Mouse (Mus musculus): ENCODE results near the gene Matk. TPM values are rescaled to one million over a fixed set of nuclear protein-coding genes. Genes with fewer than 3 reads are reported as not detected.
A peak's percentile ranks its signal among the peaks of the same experiment; 100 is the strongest.
"Not testable (repeated sequence)": the region's sequence is repeated elsewhere in the genome, so short reads cannot be mapped to it uniquely, and the experiment has no call there.

Matk gene
- polyA plus RNA-seq, 1 experiment = not detected

DNA sequence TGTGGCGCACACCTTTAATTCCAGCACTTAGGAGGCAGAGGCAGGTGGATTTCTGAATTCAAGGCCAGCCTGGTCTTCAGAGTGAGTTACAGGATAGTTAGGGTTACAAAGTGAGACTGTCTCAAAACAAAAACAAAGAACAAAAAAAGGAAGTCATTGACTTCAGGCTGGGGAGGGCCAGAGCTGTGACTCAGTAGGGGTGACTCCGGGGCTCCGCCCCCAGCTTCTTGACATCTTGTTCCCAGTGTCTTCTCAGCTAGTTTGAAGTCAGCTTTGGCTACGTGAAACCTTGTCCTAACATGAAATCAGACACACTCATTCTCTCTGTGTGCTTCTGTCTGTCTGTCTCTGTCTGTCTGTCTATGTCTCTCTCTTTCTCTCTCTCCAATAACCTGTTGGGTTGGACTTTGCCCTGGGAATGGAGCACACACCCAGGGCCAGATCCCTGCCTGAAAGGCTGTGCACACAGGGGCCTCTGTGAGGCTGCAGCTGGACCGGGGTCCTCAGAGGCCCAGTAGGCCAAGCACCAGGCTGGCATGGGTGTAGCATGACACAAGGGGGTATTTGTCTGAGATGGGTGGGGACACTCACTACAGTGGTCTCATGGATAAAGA lies 31.2 kb upstream of the Matk start:
- H3K4me1 ChIP-seq (ENCODE audit: control insufficient read depth, insufficient read depth, low read length) = peaks cover 17% of the 10 kb centered on the region
- H3K4me3 ChIP-seq (ENCODE audit: insufficient read depth, low read depth, low read length) = no peak overlapping the region
- no peak overlapping the region for H3K27ac ChIP-seq (ENCODE audit: insufficient read depth, low read depth, low read length)
- WGBS = 59% methylated on average over 5 of the region's 5 CpGs
- no peak for TF ChIP-seq CTCF (IDR thresholded peaks at IDR 0.05; ENCODE audit: insufficient read depth, low read depth, low read length)
- TF ChIP-seq POLR2A (IDR thresholded peaks at IDR 0.05; ENCODE audit: insufficient read depth, low read depth, low read length) = no peak

DNA sequence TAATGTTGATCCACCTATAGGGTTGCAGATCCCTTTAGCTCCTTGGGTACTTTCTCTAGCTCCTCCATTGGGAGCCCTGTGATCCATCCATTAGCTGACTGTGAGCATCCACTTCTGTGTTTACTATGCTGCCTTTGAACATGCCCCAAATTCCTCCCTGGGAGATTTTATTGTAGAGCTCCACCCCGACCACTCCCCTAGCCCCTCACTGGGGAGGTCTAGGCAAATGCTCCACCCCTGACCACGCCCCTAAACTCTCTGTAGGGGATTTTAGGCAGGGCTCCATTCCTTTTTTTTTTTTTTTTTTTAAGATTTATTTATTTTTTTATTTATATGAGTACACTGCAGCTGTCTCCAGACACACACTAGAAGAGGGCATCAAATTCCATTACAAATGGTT lies 29.0 kb upstream of the Matk start:
- peaks cover 20% of the 10 kb centered on the region for H3K4me1 ChIP-seq (ENCODE audit: control insufficient read depth, insufficient read depth, low read length)
- WGBS = 61% methylated on average over 2 of the region's 2 CpGs
- H3K27ac ChIP-seq (ENCODE audit: insufficient read depth, low read depth, low read length); H3K4me3 ChIP-seq (ENCODE audit: insufficient read depth, low read depth, low read length): not testable (repeated sequence)

DNA sequence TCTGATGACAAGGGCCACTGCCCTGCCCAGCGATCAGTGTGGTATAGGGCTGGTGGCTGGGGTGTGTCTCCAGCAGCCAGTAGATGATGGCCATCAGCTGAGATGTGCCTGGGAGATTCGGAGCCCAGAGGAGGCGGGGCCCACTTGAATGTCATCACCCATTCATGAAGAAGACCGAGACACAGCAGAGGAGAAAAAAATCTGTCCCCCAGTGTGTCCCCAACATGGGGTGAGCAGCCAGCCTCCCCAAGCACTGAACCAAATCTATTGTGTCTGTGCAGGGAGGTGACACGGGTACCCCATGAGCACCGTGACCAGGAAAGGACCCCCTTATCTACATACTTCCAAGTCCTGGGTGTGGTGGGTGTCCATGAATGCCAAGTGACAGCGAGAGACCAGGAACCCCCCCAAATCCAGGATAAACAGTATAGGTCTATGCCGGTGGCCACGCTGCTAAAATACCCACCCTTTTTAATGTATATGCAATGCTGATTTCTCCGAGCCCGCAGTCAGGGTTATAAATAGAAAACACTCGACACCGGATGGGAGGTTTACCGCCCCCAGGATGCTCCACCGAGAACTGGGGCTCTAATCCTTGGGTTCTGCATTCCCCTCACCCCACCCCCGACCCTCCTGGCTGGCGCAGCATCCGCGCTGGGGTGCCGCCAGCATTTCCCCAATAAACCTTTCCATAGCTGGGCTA lies 22.8 kb upstream of the Matk start:
- H3K4me3 ChIP-seq (ENCODE audit: insufficient read depth, low read depth, low read length) = peak overlapping the region; percentile 59
- TF ChIP-seq POLR2A (IDR thresholded peaks at IDR 0.05; ENCODE audit: insufficient read depth, low read depth, low read length) = no peak
- TF ChIP-seq CTCF (IDR thresholded peaks at IDR 0.05; ENCODE audit: insufficient read depth, low read depth, low read length) = no peak
- WGBS = 2% methylated on average over 20 of the region's 20 CpGs
- H3K4me1 ChIP-seq (ENCODE audit: control insufficient read depth, insufficient read depth, low read length) = peaks cover 30% of the 10 kb centered on the region
- peak overlapping the region; percentile 90 for H3K27ac ChIP-seq (ENCODE audit: insufficient read depth, low read depth, low read length)

DNA sequence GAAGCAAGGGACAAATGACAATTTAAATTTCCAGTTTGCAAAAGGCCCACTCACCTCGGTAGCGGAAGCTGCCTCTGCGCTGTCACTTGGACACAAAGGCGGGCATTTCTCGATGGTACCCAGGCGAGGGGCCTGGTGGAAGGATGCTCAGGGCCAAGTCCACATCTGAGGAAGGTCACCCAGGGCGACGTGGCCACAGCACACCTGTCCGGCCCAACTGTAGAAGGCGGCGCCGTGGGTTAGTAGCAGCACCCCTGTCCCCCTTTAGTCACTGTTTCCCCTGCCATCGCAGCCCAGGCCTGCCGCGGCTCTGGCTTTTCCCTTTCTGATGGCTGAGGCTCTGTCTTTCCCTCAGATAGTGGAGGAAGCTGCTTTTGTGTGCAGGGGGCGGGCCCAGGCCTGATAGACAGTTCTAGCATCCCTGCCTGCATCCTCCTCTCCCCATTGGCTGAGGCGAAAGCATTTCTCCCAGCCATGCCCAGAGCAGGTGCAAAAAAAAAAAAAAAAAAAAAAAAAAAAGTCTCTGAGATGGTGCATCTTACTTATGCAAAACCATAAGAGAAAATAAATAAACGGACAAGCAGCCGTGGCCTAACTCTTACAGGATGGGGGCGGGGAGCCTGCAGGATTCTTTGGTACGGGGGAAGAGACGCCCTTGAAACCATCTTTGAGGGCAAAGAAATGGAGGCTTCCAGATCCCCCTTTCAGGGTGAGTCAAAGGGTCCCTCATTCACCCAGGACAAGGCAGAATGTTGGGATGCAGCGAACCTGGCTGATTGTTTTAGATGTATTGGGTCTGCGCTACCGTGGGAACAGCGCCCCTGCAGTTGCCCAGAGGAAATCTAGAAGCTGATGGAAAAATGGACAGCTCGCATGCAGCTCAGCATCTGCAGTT lies 22.1 kb upstream of the Matk start, which contains the start of gene Atcay:
TSS of gene Atcay (minus strand) at position 396 of the 895 bp plus-strand sequence.
- H3K4me3 ChIP-seq (ENCODE audit: insufficient read depth, low read depth, low read length) = peak within 1 kb of the TSS; percentile 59
- TF ChIP-seq CTCF (IDR thresholded peaks at IDR 0.05; ENCODE audit: insufficient read depth, low read depth, low read length) (peak; percentile 33; the same call in 1 of the 2 replicates), POLR2A (IDR thresholded peaks at IDR 0.05; ENCODE audit: insufficient read depth, low read depth, low read length) (peak; percentile 92)
- H3K4me1 ChIP-seq (ENCODE audit: control insufficient read depth, insufficient read depth, low read length) = peaks cover 28% of the 10 kb centered on the region
- WGBS = 3% methylated on average over 27 of the region's 27 CpGs
- peak within 1 kb of the TSS; percentile 90 for H3K27ac ChIP-seq (ENCODE audit: insufficient read depth, low read depth, low read length)

DNA sequence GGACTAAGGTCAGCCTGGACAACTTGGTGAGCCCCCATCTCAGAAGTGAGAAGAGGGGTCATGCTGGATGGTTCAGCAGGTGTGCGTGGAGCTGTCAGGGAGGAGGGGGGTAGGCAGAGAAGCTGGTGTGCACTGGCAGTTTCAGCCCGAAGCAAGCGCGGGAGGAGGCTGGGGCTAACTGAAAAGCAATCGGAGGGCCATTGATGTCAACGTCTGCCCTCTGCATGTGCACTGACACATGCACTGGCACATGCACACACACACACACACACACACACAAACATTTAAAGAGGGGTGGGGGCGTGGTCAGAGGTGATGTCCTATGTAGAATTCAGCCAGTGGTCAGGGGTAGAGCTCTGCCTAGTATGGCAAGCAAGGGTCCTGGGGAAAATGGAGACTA lies 21.3 kb upstream of the Matk start:
- peak overlapping the region; percentile 84; the same call in 1 of the 2 replicates for H3K27ac ChIP-seq (ENCODE audit: insufficient read depth, low read depth, low read length)
- TF ChIP-seq POLR2A (IDR thresholded peaks at IDR 0.05; ENCODE audit: insufficient read depth, low read depth, low read length) = no peak
- TF ChIP-seq CTCF (IDR thresholded peaks at IDR 0.05; ENCODE audit: insufficient read depth, low read depth, low read length) = no peak
- WGBS = 27% methylated on average over 7 of the region's 7 CpGs
- peak overlapping the region; percentile 59 for H3K4me3 ChIP-seq (ENCODE audit: insufficient read depth, low read depth, low read length)
- H3K4me1 ChIP-seq (ENCODE audit: control insufficient read depth, insufficient read depth, low read length) = peaks cover 30% of the 10 kb centered on the region

DNA sequence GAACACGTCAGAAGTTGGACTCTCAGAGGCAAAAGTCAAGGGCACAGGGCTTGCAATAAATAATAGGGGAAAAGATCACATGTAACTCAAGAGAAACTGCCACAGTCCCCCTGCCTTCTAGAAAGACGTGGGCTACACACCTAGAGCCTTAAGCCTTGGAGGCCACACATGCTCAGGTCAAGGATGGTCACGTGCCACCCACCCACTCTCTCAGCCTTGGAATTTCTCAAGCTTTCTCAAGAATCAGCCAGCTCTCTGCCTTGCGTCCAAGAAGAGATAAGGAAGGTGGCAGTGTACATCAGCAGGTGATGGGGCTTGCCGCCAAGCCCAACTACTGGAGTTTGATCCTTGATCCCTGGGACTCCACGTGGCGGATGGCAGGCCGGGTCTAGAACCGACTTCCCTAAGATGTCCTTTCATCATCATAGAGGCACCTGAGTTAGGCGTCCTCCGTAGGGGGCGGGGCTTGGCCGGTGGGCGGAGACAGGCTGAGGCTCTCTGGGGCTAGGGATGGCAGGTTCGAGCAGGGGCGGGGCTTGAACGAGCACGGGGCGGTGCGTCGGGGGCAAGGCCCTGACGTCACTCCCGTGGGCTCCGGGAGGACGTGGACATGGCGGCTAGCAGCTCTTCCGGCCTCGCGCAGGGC lies 20.0 kb upstream of the Matk start, which contains the start of gene Zfr2:
TSS of gene Zfr2 (plus strand) at position 576 of the 646 bp plus-strand sequence.
- WGBS = 8% methylated on average over 29 of the region's 29 CpGs
- no peak for TF ChIP-seq CTCF (IDR thresholded peaks at IDR 0.05; ENCODE audit: insufficient read depth, low read depth, low read length)
- peak; percentile 69 for TF ChIP-seq POLR2A (IDR thresholded peaks at IDR 0.05; ENCODE audit: insufficient read depth, low read depth, low read length)
- H3K27ac ChIP-seq (ENCODE audit: insufficient read depth, low read depth, low read length) = peak within 1 kb of the TSS; percentile 73
- peak within 1 kb of the TSS; percentile 55 for H3K4me3 ChIP-seq (ENCODE audit: insufficient read depth, low read depth, low read length)
- H3K4me1 ChIP-seq (ENCODE audit: control insufficient read depth, insufficient read depth, low read length) = peaks cover 39% of the 10 kb centered on the region

DNA sequence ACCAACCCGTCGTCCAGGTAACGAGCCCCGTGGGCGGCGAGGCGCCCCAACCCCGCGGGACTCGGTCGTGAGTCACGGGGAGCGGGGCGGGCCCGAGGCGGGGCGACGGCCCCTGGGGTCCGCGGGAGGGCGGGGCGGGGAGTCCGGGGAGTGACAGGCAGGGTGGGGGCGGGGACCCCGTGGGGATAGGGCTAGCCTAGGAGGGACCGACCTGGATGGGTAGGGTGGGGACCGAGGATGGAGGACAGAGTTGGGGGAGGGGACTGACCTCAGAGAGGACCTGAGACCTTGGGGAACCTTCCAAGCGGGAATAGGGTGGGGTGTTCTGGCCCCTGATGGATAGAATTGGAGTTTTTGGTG lies 19.5 kb upstream of the Matk start:
- no peak for TF ChIP-seq CTCF (IDR thresholded peaks at IDR 0.05; ENCODE audit: insufficient read depth, low read depth, low read length)
- TF ChIP-seq POLR2A (IDR thresholded peaks at IDR 0.05; ENCODE audit: insufficient read depth, low read depth, low read length) = no peak
- Histone ChIP-seq H3K4me3 (ENCODE audit: insufficient read depth, low read depth, low read length) (peak overlapping the region; percentile 55), H3K27ac (ENCODE audit: insufficient read depth, low read depth, low read length) (peak overlapping the region; percentile 37; the same call in 1 of the 2 replicates), H3K4me1 (ENCODE audit: control insufficient read depth, insufficient read depth, low read length) (peaks cover 44% of the 10 kb centered on the region)
- WGBS = under 1% methylated on average over 25 of the region's 28 CpGs

DNA sequence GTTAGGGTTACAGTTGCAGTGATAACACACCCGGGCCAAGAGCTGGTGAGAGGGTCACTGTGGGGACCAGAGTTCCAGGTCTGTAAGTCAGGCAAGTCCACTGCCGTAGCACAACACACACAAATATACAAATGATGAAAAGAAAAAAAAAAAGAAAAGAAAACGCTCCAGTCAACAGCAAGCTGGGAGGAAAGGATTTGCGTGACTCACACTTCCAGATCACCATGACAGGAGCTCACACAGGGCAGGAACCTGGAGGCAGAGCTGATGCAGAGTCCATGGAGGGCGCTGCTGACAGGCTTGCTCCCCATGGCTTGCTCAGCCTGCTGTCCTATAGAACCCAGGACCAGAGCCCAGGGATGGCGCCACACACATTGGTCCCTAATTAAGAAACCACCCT lies 18.5 kb upstream of the Matk start:
- 50% methylated on average over 6 of the region's 6 CpGs for WGBS

More for the DNA sequence above, 18.5 kb upstream of the Matk start:
- TF ChIP-seq CTCF (IDR thresholded peaks at IDR 0.05; ENCODE audit: insufficient read depth, low read depth, low read length) = no peak
- TF ChIP-seq POLR2A (IDR thresholded peaks at IDR 0.05; ENCODE audit: insufficient read depth, low read depth, low read length) = no peak
- Histone ChIP-seq H3K4me3 (ENCODE audit: insufficient read depth, low read depth, low read length) (no peak overlapping the region), H3K27ac (ENCODE audit: insufficient read depth, low read depth, low read length) (no peak overlapping the region), H3K4me1 (ENCODE audit: control insufficient read depth, insufficient read depth, low read length) (peaks cover 40% of the 10 kb centered on the region)
